Mouse (Mus musculus): ENCODE results near the gene Itgav.
A peak's percentile ranks its signal among the peaks of the same experiment; 100 is the strongest.

Itgav gene

DNA sequence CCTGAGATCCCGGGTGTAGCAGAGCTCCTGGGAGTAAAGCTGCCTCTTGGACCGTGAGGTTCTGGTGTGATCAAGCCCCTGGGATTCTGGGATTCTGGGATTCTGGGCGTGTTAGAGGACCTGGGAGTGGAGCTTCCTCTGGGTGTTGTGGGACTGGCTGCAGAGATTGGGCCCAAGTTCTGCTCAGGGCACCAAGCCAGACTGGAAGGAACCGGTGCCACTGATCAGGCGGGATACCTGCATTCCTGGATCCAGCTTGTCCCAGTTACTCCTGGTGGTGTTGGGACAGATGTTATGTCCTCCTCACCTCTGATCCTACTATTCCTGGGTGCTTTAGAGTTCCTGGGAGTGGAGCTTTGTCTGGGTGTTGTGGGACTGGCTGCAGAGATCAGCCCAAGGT lies 28.8 kb downstream of the Itgav start:
- no peak for DNase-seq

DNA sequence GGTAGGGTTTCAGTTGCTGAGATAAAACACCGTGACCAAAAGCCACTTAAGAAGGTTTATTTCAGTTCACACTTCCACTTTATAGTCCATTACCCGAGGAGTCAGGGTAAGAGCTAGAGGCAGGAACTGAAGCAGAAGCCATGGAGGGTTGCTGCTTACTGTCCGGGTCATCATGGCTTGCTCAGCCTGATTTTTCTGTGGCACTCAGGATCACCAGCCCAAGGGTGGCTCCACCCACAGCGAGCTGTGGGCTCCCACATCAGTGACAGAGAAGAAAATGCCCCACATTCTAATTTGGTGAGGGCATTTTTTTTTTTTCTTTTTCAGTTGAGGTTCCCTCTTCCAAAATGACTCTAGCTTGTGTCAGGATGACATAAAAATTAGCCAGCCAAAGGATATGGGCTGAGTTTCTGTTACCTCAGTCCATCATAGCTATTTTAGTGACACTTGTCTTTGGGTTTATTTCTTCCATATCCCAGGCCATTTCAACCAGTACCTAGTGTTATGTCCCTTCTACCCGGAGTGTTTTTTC lies 30.2 kb downstream of the Itgav start:
- no peak for DNase-seq

DNA sequence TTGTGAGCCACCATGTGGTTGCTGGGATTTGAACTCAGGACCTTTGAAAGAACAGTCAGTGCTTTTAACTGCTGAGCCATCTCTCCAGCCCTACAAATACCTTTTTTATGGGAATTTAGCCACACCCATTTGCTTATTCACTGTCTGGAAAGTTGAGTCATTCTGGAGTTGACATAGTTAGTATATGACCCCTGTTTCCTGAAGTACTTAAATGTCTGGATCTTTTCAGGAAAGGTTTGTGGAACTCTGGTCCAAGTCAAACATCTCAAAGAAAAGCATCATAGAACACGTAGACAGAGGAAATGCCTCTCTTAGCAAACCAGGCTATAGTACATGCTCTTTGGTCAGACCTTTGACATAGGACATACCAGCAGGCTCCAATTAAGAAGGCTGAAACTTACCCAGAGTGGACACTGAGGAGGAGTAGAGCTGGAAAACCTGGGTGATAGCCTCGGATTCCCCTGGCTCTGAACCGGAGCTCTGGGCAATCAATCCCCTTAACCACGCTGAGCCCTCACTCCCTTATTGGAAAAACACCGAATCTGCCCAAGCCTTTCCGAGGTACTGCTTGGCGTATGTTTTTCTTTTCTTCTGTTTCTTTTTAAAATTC lies 34.5 kb downstream of the Itgav start:
- no peak for DNase-seq

DNA sequence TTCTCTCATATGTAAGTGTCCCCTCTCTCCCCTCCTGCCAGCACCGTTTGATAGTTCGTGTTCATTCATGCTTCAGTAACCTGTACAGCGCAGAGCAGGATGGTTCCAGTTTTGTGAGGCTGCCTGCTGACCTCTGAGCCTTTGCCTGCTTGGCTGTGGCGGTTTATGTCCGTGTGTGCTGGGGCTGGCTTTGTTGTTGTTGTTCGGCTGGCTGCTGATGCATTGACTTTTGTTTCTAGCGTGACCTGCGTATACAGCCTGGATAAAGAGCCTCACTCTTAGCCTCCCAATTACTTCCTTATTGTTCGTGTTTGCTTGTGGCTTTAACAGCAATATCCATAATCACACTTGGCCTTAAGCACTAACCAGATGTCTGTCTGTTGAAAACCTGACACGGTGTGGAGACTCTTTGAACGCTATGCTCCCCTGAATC lies 35.0 kb downstream of the Itgav start:
- peak; percentile 36 for DNase-seq

DNA sequence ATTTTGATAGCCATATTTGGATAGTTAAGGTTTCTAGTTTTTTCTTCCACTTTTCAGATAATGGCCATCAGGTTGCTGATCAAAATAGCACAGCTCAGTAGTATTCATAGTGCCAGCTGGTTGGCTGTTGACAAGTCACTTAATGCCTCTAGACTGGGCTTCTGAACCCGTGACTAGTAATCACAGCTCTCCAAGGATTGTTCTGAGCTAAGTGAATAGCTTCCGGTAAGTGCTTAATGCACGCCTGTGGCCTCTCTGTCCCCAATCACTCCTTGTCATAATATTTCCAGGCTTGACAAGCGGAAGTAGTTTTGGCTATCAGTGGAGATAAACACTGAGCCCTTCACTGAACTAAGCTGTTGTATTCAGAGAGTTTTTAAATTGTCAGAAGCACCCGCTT lies 35.5 kb downstream of the Itgav start:
- no peak for DNase-seq

DNA sequence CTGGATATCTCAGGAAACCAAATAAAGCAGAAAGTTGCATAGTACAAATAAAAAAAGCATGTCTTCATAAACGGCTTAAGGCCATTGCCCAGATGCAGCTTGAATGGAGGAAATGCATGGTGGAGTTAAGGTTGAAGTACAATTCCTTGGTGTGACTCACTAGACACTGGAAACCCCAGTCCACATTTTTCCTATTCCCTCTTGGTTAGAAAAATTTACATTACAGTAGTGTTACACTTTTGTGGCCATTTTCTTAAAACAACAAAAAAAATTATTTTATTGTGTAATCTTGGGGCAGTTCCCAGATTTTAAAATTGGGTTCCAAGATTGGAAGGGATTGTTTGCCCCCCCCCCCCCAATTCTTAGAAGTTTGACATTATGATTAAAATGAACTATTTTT lies 35.9 kb downstream of the Itgav start:
- no peak for DNase-seq

DNA sequence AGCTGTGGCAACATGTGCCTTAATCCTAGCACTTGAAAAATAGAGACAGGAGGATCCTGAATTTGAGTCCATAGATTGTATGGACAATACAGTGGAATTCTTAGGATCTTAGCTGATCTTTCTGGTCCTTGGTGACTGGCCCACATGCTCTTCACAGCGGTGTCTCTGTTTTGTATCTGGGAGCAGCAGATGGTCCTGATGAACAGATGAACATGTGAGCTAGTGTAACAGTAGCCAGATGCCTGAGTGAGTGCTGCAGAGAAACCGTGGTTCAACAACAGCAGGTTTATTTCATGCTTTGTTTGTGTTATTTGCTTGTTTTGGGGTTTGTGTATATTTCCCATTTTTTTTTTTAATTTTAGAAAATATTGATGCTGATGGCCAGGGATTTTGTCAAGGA lies 37.3 kb downstream of the Itgav start:
- DNase-seq: peak; percentile 53

DNA sequence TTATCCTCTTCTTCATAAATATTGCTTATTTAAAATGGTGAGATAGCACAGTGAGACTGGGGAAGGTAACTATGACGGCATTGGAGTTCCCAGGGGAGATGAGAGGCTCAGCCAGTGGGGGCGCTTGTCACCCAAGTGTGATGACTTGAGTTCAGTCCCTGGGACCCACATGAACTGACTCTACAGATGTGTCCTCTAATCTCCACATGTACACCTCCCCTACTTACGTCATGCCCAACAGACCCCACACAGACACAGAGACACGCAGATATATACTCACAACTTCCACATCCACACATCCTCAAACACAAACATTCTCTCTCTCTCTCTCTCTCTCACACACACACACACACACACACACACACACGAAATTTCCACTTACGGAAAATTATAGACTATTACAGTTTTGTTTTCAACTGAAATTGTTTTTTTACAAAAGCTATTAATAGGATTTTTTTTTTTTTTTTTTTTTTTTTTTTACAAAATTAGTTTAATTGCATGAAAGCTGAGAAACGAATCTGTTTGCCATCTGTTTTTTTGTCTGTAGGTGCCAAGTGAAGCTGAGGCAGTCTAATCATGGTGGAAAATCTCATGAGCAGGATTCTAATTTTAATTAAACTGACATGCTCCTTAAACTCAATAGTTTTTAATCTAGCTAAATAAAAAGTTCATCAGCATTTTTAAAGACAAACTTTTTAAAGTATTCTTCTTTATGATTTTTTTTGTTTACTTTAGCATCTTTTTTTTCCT lies 38.1 kb downstream of the Itgav start:
- peak; percentile 28 for DNase-seq

DNA sequence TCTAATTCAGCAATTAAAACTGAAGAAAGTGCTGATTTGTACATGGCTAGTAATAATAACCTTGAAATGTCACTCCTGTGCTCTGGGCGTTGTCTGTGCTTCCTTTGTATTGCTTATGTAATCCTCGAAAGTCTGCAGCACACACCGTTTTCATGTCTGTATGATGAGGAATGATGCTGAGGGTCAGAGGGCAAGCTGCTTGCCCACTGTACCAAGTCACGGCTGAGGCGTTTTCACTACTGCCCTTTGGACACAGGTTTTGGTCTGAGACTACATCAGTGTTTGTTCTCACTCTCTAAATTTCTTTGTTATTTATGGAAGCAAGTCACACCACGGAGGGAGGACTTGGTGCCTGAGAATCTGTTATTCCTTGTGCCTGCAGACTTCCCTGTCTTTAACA lies 41.9 kb downstream of the Itgav start:
- no peak for DNase-seq

DNA sequence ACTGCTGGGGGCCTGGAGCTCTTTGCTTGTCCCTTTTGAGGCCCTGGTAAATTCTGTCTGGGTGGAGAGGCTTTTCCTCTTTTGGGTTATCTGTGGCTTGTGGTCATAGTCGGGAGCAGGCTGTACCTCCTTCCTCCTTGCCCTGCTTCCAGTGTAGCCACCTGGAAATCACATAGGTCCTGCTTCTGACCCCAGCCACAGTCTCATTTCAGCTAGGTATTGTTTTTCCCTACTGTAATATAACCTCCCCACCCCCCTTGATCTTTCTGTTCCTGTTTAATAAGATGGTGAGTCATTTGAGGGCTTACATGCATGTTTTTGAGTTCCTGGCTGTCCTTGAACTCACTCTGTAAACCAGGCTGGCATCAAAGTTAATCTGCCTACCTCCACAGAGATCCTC lies 42.7 kb downstream of the Itgav start:
- DNase-seq: no peak

DNA sequence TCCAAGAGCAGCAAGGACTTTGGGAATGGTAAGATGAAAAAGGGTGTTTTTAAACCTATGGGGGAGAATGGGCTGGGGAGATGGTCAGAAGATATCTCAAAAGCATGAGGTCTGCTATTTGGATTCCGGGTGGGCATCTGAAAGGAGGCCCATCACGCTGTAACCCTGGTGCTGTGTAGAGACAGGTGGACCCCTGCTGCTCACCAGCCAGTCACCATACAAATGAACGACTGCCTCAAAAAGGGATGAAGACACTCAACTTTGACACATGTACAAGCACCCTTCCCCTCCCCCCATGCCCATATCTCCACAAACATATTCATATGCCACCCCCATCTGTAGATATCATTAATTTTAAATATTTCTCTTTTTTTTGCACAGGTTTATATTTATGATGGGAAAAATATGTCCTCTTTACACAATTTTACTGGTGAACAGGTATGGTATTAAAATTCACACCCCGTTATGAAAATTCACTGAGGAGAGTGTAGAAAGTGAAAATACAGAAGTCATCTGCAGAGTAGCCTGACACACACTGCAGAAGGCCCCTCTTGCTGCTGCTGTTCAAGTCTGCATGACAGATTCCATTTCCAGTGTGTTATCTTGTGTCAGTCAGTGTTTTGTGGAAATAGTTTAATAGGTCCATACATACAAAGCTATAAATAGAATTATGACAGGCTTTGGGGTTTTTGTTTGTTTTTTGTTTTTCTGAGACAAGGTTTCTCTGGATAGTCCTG lies 44.3 kb downstream of the Itgav start:
- no peak for DNase-seq

DNA sequence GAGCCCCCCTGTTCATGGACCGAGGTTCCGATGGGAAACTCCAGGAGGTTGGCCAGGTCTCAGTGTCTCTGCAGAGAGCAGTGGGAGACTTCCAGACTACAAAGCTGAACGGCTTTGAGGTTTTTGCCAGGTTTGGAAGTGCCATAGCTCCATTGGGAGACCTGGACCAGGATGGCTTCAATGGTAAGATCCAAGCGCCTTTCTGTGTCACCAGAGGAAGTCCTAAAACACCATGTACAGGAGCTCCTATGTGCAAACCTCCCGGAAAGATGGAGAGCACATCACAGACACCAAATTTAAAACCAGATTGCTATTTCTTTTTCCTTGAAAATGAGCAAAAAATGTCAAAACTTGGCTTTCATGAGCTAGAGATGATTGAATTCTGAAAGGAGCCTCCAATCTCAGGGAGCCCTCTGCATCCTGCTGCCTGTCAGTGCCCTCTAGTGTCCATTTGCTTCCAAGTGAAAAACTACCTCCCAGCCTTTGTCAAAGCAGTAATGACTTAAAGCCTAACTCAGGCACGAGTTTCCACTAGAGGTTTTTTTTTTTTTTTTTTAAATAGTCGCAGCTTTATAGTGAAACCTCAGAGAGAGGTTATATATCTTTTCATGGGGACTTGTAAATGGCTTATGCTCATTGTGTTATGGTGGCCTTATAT lies 47.1 kb downstream of the Itgav start:
- peak; percentile 65 for DNase-seq

DNA sequence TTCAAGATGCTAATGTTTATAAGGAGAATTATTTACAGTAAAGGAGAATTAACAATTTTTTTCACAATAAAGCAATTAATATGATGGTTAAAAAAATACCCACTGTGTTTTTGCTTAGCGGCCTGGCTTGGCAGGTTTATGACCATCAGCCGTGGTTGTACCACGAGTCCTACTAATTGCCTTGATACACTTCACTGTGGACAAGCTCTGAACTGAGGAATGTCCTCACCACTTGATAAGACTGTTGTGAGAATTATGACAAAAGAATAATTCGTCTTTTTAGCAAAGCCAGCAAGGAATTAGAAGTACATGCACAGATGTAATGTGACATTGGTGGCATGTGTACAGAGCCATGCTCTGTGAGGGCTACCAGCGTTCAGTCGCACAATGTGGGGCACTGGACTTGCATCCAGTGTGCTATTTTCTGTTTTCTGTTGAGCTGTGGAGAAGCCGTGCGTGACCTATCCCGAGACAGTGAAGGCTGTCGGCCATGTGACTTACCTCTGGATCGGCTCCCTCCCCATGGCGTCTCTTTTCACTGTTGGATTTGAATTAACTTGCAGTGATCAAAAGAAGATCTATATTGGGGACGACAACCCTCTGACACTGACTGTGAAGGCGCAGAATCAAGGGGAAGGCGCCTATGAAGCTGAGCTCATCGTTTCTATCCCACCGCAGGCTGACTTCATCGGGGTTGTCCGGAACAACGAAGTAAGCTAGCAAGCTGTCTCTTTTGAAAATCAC lies 67.3 kb downstream of the Itgav start:
- no peak for DNase-seq

DNA sequence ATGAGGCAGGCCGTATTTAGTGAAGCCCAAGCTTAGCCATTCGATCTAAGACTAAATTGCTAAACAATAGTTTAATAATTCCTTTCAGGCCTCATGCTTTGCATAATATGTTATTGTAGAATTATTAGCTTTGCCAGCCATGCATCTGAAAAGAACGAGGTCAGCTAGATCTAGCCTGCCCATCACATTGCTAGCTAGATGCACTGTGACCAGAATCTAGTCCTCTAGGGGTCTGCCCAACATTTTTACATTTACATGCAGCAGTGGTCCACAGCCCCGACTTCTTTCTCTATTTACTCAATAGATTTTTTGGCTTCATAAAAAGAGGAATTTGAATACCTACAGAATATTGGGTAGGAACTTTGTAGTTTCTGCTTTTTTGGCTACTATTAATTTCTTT lies 67.9 kb downstream of the Itgav start:
- no peak for DNase-seq

DNA sequence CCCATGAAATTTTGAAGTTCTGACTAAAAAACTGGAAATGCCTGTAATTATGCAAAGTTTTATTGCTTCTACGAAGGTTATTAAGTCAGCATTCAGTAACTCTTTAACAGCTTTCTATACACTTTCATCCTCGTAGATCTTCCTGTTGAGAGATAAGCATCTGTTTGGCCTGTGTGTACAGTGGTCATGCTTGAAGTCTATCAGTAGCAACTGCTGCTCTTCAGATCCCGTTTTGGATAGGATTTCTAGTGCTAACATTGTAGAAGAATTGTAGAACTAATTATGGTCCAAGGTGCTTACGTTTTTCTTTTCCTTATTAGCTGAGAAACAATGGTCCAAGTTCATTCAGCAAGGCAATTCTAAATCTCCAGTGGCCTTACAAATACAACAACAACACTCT lies 71.6 kb downstream of the Itgav start:
- DNase-seq: no peak

DNA sequence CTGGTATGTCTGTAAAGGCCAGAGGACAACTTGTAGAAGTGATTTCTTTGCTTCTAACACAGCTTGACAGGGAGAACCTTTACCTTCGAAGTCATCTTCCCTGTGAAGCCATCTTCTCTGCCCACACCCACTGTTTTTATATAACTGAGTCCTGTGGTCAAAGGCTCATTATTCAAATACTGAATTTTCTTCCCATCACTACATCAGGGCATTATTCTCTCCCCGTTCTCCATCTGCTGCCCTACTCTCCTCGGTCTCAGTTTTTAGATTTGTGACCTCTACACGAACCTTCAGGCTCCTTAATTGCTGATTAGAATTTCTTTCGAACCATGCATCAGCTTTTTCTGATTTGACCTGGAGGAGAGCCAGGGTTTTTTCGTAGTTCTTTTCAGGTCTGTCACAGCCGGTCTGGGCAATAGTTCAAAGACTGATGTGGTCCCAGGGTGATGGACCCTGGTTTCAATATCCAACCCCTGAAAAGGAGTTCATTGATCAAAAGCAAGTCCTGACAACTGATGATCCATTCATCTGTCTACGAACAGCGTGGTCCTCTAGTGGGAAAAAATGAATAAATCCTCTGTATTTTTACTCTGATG lies 73.8 kb downstream of the Itgav start:
- DNase-seq: no peak

DNA sequence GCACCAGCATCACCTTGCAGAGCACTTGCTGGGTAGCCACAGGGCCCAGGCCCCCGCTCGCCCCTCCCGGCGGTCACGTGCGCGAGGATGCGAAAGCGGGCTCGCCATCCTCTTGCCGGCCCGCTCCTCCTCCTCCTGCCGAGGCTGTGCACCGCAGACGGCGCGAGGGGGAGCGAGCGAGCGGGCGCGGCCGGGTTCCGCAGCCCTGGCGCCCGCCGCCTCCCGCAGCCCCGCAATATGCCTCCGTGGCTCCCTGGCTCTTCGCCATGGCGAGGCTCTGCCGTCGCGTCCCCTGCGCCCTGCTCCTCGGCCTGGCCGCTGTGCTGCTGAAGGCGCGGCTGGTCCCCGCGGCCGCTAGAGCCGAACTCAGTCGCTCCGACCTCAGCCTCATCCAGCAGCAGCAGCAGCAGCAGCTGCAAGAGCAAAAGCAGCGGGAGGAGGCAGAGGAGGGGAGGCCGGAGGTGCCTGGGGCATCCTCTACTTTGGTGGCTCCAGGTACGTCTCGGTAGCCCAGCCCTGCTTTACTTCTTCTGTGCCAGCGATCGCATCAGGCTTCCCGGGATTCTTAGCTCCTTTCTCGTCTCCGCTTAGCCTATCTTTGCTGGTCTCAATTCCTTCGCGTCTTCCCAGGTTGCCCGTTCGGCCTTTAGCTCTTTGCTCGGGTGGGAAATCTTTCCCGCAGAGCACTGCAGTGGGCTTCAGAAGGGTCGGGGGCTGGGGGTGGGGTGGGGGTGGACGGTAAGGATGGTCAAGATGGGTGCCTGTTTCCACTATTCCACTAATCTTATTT lies 88.5 kb downstream of the Itgav start, which contains the start of gene Fam171b:
TSS of gene Fam171b (plus strand) at position 154 of the 790 bp plus-strand sequence.
- DNase-seq: peak; percentile 92

DNA sequence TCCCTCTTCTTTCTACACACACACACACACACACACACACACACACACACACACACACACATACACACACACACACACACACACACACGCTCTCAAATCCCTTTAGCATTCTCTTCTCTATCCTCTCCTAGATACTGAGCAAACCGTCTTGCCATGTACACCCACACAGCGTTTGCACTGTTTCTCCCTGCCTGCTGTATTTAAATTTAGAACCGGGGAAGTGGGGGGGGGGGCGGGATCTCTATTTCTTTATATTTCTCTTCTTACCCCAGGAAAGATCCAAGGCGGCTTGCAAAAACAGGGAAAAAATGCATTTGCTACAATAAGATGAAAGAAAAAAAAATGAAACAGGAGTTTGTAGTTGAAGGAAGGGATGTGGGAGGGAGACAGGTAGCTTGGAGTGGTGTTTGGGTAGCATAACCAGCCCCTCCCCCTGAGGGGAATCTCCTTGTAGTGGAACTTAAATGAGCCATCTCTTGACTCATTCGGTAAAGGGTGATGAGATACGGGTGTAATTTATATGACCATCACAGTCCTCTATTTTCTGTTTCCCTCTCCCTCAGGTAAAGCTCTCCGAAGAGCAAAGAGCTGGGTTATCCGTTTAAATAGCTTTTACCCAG lies 89.2 kb downstream of the Itgav start:
- DNase-seq: peak; percentile 32

DNA sequence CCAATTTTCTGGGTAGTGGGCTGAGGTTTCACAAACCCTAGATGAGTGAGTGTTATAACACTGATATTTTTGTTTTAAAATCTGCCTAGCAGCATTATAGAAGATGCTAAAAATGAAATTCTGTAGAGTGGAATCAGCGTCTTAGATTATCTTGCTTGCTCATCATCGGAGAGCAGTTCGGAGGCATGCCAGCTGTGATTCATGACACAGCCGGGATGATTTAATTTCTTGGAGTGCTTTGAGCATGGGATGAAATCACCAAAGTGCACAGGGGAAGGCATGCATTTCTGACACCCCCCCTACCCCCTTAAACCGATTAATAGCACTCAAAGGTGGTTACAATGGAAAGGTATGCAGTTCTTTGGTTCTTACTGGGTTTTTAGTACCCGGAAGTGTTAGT lies 89.8 kb downstream of the Itgav start:
- peak; percentile 33 for DNase-seq

DNA sequence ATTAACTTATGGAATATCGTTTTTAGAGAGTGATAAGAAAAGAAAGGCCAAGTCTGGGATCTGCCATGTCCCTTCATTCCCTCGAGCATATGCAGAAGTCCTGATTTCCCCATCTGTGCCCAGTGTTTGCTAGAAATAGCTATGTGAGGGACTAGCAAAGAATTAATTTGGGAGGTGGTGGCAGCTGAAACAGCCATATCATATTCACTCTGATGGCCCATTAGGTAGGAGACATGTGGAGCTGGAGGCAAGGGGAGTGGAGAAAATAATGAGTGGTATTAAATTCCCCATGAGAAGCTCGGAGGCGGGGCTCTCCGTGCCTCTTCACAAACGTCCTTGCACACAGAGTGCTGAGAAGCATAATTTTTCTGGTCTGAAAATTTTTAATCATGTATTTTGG lies 92.0 kb downstream of the Itgav start:
- DNase-seq: no peak

DNA sequence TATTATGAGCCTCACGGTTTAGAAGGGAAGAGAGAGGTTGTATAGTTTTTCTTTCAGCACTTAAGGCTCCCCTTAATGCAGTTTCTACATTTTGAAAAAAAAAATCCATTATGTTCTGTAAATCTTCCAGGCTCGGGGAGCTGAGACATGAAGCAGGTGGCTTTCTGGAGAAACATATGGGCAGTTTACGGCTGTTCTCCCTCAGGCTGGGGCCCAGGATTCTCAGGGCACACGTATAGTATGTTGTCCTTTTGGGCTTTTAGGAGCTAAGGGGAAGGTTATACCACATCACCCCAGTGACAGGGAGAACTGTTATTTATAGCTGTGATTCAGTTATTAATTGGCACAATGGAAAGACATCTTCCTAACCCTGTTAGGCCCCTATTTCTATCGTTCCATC lies 101.0 kb downstream of the Itgav start:
- peak; percentile 24 for DNase-seq

Measured in cerebellum, adult 8-10 months (tissue).